Mouse (Mus musculus): ENCODE data around the gene Pla2g7.

- TF ChIP-seq CTCF (IDR thresholded peaks at IDR 0.05; ENCODE audit: control insufficient read depth, insufficient read depth, insufficient read length): no peak
- TF ChIP-seq MYOG (IDR thresholded peaks at IDR 0.05; ENCODE audit: control insufficient read depth, extremely low read depth, insufficient read length): no peak
- no peak for TF ChIP-seq USF1 (IDR thresholded peaks at IDR 0.05; ENCODE audit: low read depth)
- no peak for TF ChIP-seq CEBPB (IDR thresholded peaks at IDR 0.05; ENCODE audit: low read depth)
- no peak for TF ChIP-seq MAX (IDR thresholded peaks at IDR 0.05)
Measured at GRCm38 (mm10) chr17:43567593-43567991, 306 bp upstream of the Pla2g7 start.

Measured in C2C12 (cell line).